Mouse (Mus musculus): ENCODE measurements around the gene Gpm6a.
"Not testable (repeated sequence)": the region's sequence is repeated elsewhere in the genome, so short reads cannot be mapped to it uniquely, and the experiment has no call there.

Gene Gpm6a

DNA sequence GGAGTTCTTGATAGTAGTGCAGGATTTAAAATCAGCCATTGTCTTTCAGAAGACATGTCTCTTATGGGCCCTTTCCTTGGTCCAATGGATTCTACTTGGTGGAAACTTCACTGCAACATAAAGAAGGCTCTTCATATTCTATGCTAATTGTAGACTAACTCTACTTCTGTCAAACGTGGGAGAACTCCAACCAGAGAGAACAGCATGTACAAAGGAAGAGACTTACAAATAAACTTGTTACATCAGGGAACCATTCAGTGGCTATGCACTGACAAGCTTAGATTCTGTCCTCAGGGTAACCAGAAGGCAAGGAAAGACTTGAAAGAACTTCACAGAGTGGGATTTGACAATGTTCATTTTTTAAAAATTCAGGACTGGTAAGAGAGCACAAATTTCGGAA is 48.3 kb downstream of the Gpm6a start:
- DNase-seq (ENCODE audit: low read depth in 1 of 2, low spot score in 2 of 2): no peak

DNA sequence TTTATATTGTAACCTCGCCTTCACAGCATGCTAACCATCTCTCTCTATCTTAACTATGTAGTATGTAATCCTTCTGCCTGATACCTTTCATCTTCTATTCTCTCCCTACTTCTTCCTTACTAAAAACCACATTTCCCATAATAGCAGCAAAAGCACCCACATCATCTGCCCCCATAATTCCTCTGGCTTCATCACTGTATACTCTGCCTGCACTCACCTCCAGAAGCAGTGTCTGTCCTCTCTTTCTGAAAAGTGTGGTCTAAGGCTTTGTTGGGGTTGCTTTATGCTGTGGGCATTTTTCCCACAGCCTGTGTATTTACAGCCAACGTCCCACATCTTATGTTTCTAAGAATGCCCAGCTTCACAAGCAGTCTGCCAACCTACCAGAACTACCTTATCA is 57.6 kb downstream of the Gpm6a start:
- DNase-seq (ENCODE audit: low read depth in 1 of 2, low spot score in 2 of 2): no peak

DNA sequence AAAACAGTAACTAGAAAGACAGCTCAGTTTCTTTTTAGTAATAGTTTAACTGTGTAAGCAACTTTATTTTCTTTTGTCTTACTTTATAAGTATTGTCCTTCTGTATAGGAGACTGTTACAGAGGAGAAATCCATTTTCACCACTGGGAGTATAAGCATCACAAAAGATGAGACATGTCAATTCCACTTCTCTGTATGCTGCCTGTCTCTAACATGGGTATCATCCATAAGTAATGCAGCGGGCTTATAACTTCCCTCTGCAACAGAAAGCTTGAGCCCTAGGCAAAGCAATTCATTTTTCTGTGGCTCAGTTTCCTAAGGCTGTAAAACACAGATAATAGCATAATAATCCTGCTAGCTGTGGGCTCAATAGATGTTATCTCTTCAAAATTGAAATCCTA is 62.4 kb downstream of the Gpm6a start:
- no peak for DNase-seq (ENCODE audit: low read depth in 1 of 2, low spot score in 2 of 2)

DNA sequence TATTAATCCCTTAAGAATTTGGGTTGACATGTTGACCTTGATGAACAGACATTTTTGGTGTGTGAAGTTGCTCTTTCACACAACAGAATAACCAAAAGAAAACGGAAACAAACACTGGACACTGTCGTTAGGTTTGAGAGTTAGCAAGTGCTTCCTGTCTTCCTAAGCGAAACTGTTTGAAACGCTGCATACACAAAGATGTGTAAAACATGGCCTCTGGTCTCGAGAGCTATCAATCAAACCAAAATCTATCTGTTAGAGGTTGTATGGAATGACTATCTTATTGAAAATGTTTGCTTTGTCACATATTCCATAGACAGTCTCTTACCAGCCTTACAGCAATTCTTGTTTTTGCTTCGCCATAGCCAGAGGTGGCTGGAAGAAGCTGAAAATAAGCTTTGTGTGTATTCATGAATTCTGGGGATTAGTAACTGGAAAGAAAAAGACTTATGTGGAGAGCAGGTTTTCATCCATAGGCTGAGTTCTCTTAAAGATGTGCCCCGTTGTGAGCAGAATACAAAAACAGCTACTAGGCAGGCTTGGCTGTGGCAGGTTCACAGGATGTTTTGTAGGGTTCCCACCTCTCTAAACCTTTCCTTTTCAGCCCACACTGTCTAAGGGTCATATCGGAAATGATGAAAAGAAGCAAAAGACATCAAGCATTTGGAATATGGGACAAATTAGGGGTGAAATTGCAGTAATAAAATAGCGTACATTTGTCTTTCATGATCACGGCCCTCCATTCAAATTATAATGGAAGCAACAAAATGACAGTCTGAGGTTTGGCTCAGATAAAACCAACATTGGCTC is 71.4 kb downstream of the Gpm6a start:
- DNase-seq (ENCODE audit: low read depth in 1 of 2, low spot score in 2 of 2): no peak

DNA sequence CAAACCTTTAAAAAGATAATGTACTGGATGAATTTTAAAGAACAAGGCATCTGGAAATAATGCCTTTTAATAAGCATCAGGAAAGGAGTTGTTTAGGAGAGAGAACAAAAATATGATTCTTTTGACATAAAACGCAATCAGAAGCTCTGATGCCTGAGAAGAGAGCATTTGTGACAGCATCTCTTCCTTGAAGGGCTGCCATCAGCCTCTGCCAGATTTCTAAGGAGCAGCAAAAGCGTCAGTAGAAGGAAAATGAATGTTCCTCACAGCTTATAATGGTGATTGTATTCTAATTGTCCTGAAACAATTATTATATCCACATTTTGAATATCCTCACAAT is 72.0 kb downstream of the Gpm6a start:
- DNase-seq (ENCODE audit: low read depth in 1 of 2, low spot score in 2 of 2): no peak

DNA sequence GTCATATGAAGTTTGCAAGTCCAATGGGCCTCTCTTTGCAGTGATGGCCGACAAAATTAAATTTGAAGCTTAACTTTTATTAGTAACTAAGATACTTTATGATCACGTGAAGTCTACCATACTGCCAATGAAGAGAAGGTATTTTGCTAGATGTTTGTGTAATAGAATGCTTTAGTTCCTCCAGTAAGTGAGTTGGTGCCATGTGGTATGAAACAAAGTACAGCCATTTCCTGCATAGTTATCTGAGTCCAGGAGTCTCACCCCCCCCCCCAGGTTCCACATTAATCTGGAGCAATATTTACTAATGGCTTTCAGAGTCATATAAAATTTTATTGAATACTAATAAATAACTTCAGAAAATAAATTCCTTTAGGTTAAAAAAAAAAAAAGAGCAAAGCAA is 73.7 kb downstream of the Gpm6a start:
- DNase-seq (ENCODE audit: low read depth in 1 of 2, low spot score in 2 of 2): no peak

DNA sequence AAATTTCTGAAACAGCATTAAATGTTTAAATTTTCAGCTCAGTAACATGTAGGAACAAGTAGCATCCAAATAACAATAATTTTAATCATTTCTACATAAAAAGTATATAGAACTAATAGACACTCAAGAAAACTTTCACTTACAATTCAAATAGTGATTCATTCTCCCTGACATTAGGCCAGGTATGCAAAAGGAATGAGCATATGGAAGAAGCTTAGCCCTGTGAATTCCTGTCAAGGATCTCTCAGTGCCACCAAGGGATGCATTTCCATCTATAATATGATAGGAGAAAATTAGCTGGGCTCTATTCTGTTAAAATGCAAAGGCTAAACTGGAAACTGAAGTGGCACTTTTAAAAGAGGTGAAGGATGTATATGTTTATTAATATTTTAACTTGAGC is 76.5 kb downstream of the Gpm6a start:
- DNase-seq (ENCODE audit: low read depth in 1 of 2, low spot score in 2 of 2): no peak

DNA sequence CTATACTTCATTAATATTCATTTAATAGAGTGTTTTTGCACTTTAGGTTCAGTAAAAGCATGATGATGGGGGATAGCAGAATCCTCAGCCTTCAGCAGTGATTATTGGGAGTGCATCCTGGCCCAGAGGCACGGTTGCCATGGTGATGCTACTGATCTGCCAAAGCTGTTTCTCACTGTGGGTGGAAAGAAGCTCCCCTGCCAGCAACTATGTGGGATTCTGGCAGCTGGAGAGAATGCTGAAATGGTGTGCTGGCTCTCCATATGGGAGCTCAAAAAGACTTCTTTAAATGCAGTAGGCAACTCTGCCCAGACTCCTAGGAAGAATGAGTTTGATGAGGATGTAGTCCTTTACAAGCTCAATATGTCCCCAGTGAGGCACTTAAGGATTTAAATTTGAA is 79.7 kb downstream of the Gpm6a start:
- no peak for DNase-seq (ENCODE audit: low read depth in 1 of 2, low spot score in 2 of 2)

DNA sequence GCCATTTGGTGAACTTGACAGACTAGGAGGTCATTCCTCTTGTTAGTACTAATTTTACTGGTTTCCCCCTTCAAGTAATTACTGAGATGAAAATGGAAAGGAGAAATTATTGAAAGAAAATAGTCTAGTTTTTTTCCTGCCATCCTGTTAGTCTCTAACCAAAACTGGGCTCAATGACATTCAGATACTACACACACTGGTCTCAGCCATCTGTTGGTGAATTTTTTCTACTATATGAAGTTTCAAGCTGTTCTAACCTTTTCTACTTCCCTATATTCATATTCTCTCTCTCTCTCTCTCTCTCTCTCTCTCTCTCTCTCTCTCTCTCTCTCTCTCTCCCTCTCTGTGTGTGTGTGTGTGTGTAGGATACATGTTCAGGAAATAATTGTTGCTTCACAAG is 80.8 kb downstream of the Gpm6a start:
- DNase-seq (ENCODE audit: low read depth in 1 of 2, low spot score in 2 of 2): no peak

DNA sequence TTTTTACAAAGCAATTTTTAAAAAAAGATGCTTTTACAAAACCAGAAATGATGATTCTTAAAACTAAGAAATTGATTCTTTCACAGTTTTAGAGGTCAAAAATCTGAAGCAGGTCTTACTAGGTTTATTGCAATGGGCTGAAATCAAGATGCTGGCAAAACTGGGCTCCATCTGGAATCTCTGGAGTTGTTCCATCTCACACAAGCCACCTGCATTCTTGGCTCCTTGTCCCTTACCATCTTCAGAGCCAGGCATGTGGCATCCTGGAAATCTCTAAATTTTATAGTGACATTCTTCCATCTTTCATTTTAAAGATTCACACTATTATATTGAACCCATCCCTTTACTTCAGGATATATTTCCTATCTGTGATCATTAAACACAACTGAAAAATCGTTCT is 88.3 kb downstream of the Gpm6a start:
- DNase-seq (ENCODE audit: low read depth in 1 of 2, low spot score in 2 of 2): no peak

DNA sequence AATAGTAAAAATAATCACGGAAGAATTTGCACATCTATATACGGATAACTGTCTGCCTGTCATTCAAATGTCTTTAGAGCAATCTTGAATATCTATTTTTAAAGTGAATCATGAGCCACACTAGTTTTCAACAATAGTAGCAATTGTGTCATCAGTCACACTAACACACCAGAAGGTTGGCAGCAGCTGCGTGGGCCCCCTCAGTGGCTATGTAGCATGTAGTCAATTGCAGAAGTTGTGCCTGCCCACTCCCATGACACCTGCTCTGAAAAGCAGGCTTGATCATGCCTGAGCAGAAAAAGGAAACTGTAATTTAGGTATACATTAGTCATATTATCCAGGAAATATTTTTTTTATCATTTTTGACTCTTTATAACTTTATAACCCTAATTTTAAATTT is 93.8 kb downstream of the Gpm6a start:
- DNase-seq (ENCODE audit: low read depth in 1 of 2, low spot score in 2 of 2): no peak

DNA sequence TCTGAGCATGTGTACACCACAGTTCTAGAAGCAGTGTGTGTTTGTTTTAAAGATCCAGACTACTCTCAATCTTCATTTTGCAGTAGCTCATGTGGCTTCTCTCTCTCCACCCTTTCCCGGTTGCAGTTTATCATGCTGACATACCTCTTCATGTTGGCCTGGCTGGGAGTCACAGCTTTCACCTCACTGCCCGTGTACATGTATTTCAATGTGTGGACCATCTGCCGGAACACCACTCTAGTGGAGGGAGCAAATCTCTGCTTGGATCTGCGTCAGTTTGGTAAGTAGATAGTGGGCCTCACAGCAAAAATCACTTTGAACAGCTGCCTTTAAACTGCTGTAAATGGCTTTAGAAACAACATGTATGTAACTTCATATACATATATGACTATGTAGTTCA is 95.3 kb downstream of the Gpm6a start:
- no peak for DNase-seq (ENCODE audit: low read depth in 1 of 2, low spot score in 2 of 2)

DNA sequence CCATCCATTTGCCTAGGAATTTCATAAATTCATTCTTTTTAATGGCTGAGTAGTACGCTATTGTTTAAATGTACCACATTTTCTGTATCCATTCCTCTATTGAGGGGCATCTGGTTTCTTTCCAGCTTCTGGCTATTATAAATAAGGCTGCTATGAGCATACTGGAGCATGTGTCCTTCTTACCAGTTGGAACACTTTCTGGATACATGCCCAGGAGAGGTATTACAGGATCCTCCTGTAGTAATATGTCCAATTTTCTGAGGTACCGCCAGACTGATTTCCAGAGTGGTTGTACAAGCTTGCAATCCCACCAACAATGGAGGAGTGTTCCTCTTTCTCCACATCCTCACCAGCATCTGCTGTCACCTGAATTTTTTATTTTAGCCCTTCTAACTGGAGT is 114.2 kb downstream of the Gpm6a start:
- not testable (repeated sequence) for DNase-seq (ENCODE audit: low read depth in 1 of 2, low spot score in 2 of 2)

DNA sequence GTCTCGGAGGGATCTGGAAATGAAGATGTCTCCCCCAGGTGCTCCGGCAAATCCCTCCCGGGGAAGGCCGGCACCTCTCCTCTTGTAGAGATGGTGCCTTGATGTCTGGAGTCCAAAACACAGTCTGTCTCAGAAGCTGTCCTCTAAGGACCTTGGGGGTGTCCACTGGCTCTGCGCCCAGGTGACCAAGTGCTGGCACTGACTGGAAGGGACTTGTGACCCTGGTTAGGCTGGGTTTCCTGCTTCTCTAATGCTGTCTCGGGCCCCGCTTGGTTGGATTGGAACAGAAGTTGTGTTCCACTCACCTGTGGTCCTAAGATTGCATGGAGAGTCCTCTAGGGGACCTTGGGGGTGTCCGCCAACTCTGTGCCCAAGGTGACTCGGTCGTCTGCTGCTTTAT is 118.8 kb downstream of the Gpm6a start:
- no peak for DNase-seq (ENCODE audit: low read depth in 1 of 2, low spot score in 2 of 2)

DNA sequence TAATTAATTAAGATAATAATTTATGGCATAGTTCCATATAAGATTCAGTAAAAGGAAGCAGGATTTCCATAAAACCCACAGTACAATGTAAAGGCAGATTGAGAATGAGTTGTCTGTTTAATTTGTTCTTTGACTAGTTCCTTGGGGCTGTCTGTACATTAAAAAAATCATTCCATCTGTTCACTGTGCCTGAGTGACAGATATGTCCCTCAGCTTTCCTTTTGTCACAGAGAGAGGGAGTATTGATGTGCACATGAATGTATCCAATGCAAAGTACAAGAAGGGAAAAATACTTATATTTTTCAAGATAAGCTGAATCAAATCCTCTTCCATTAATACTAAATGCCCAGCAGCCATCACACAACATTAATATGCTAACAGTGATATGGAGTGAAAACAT is 147.6 kb downstream of the Gpm6a start:
- no peak for DNase-seq (ENCODE audit: low read depth in 1 of 2, low spot score in 2 of 2)

DNA sequence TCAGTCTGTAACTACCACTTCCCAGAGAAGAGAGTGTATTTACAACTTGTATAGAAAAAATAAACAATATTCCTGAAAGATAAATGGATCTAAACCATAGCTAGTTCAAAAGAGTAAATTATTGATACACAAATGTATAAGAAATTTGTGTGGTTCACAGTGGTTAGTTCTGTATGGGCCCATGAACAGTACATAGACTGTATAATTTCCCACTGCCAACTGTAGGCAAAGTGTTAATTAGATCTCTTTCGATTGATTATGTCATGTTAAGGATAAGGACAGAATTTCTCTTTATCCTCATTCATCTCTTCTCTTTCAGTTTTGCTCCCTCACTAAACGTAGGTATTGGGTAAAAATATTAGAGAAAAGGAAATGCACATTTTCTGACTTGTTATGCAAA is 148.4 kb downstream of the Gpm6a start:
- no peak for DNase-seq (ENCODE audit: low read depth in 1 of 2, low spot score in 2 of 2)

DNA sequence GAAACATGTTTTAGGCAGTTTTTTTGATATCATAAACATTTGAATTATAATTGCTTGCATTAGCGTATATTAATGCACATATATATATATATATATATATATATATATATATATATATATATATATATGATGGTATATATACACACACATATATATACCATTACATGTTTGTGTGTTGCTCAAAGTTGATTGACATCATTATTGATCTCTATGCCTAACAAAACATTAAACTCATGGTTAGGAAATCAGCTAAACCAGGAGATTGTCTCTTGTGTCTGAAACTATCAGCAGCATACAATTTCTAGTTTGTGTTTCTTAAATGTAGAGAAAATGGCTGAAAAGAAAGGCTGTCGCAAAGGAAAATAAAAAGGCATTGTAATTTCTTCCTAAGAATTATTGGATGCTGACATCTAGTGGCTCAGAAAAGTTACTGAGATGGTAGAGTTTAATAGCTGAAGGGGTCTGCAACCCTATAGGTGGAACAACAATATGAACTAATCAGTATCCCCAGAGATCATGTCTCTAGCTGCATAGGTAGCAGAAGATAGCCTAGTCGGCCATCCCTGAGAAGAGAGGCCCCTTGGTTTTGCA is 149.3 kb downstream of the Gpm6a start:
- DNase-seq (ENCODE audit: low read depth in 1 of 2, low spot score in 2 of 2): no peak
